Mouse (Mus musculus): ENCODE data around the gene Sgms1. TPM values are rescaled to one million over a fixed set of nuclear protein-coding genes. Genes with fewer than 3 reads are reported as not detected.

Sgms1 gene
- polyA plus RNA-seq, 1 experiment, result 22.2 TPM

- no peak for DNase-seq (ENCODE audit: low spot score)
Observed at GRCm38 (mm10) chr19:32213577-32213976, 175.9 kb downstream of the Sgms1 start.

GRCm38 (mm10) chr19:32211293-32211585, 178.3 kb downstream of the Sgms1 start:
- no peak for DNase-seq (ENCODE audit: low spot score)

GRCm38 (mm10) chr19:32210450-32211292, 178.8 kb downstream of the Sgms1 start:
- peak; percentile 58 for DNase-seq (ENCODE audit: low spot score)

GRCm38 (mm10) chr19:32210099-32210449, 179.4 kb downstream of the Sgms1 start:
- DNase-seq (ENCODE audit: low spot score), result no peak

GRCm38 (mm10) chr19:32202131-32203114, 187.1 kb downstream of the Sgms1 start:
- no peak for DNase-seq (ENCODE audit: low spot score)

GRCm38 (mm10) chr19:32199861-32200574, 189.5 kb downstream of the Sgms1 start:
- no peak for DNase-seq (ENCODE audit: low spot score)

GRCm38 (mm10) chr19:32199133-32199532, 190.4 kb downstream of the Sgms1 start:
- no peak for DNase-seq (ENCODE audit: low spot score)

- DNase-seq (ENCODE audit: low spot score), result no peak
Observed at GRCm38 (mm10) chr19:32198494-32199106, 190.9 kb downstream of the Sgms1 start.

GRCm38 (mm10) chr19:32196976-32197819, 192.3 kb downstream of the Sgms1 start:
- DNase-seq (ENCODE audit: low spot score), result no peak

GRCm38 (mm10) chr19:32196222-32196621, 193.3 kb downstream of the Sgms1 start:
- no peak for DNase-seq (ENCODE audit: low spot score)

GRCm38 (mm10) chr19:32194863-32195262, 194.7 kb downstream of the Sgms1 start:
- no peak for DNase-seq (ENCODE audit: low spot score)

GRCm38 (mm10) chr19:32194074-32194473, 195.4 kb downstream of the Sgms1 start:
- no peak for DNase-seq (ENCODE audit: low spot score)

- DNase-seq (ENCODE audit: low spot score), result peak; percentile 14
Observed at GRCm38 (mm10) chr19:32191596-32191995, 197.9 kb downstream of the Sgms1 start.

GRCm38 (mm10) chr19:32189961-32190360, 199.6 kb downstream of the Sgms1 start:
- DNase-seq (ENCODE audit: low spot score), result peak; percentile 5

GRCm38 (mm10) chr19:32189036-32189436, 200.5 kb downstream of the Sgms1 start:
- no peak for DNase-seq (ENCODE audit: low spot score)

GRCm38 (mm10) chr19:32186594-32187092, 202.9 kb downstream of the Sgms1 start:
- DNase-seq (ENCODE audit: low spot score), result no peak

- DNase-seq (ENCODE audit: low spot score), result no peak
Observed at GRCm38 (mm10) chr19:32183005-32183404, 206.5 kb downstream of the Sgms1 start.

- no peak for DNase-seq (ENCODE audit: low spot score)
Observed at GRCm38 (mm10) chr19:32182471-32182870, 207.0 kb downstream of the Sgms1 start.

- no peak for DNase-seq (ENCODE audit: low spot score)
Observed at GRCm38 (mm10) chr19:32181721-32182394, 207.7 kb downstream of the Sgms1 start.

Data from urinary bladder, adult 2 months (tissue).